Comparison of ENCODE assay signal across 16 mouse cellular contexts in the genomic region with DNA sequence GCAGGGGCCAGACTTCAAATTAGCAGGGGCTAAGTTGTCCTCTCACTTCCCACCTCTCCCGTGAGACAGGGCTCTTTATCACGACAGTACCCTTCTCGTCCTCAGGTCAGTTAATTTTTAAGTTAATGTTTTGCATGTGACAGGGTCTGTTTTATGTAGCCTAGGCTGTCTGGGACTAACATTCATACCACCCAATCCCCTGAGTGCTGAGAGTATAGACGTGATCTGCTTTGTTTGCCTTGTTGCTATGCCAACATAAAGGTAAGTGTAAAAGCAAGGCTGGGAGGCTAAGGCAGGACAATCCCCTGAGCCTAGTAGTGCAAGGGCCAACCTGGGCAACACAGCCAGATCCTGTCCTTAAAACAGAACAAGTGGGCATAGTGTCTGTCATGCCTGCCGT. TPM values are rescaled to one million over a fixed set of nuclear protein-coding genes. Genes with fewer than 3 reads are reported as not detected.
DNase-seq lines count a peak whose midpoint lies in the region; ATAC-seq and TF ChIP-seq lines count a peak whose summit lies in the region.
"Had no signal": no experiment of that assay in that cellular context is flagged by ENCODE, and none has a peak within 500 bp of the region (broad histone marks: within the 10 kb centered on the region; RNA-seq: fewer than 3 reads in every experiment).

No protein-coding gene starts in this region.

- WGBS in intestine, embryonic 15.5 days = 24% methylated on average over 5 of the region's 5 CpGs
- 30% methylated on average over 5 of the region's 5 CpGs for WGBS in intestine, embryonic 16.5 days
- WGBS in lung, postnatal 0 days = 32% methylated on average over 5 of the region's 5 CpGs
- 42% methylated on average over 5 of the region's 5 CpGs for WGBS in limb, embryonic 12.5 days

- no peak for DNase-seq in lung, postnatal 0 days (ENCODE audit: low spot score)
- DNase-seq in lung, postnatal 10 days = no peak
- DNase-seq in adrenal gland, postnatal 25 days = no peak
- DNase-seq: cerebellum, adult 9-10 months; heart, postnatal 4 days; kidney, postnatal 36 days; retina, postnatal 1 day; thymus, postnatal 4 days had no signal

- H3K9ac ChIP-seq in intestine, embryonic 15.5 days = no peak overlapping the region
- H3K9ac ChIP-seq in intestine, embryonic 16.5 days (ENCODE audit: low read depth, low read length) = no peak overlapping the region
- H3K9ac ChIP-seq in lung, postnatal 0 days (replicated peaks; ENCODE audit: low read depth) = no peak overlapping the region
- no peak overlapping the region for H3K9ac ChIP-seq in limb, embryonic 12.5 days (replicated peaks)
- H3K9ac ChIP-seq: liver, embryonic 15.5 days; midbrain, embryonic 13.5 days had no signal

- H3K36me3 ChIP-seq in intestine, embryonic 15.5 days = no peaks in the 10 kb centered on the region
- no peaks in the 10 kb centered on the region for H3K36me3 ChIP-seq in intestine, embryonic 16.5 days (ENCODE audit: control insufficient read depth, insufficient read depth, low read length)
- H3K36me3 ChIP-seq in lung, postnatal 0 days (ENCODE audit: insufficient read depth, low read length) = no peaks in the 10 kb centered on the region
- H3K36me3 ChIP-seq in limb, embryonic 12.5 days = no peaks in the 10 kb centered on the region
- H3K36me3 ChIP-seq: liver, embryonic 15.5 days; midbrain, embryonic 13.5 days had no signal

- ATAC-seq in intestine, embryonic 15.5 days = peak; percentile 58; the same call in 1 of the 2 replicates
- no peak for ATAC-seq in intestine, embryonic 16.5 days
- peak; percentile 11; the same call in 1 of the 2 replicates for ATAC-seq in lung, postnatal 0 days
- ATAC-seq in limb, embryonic 12.5 days (ENCODE audit: insufficient number of reproducible peaks, insufficient read depth, low FRiP score, low TSS enrichment, low read depth) = no peak
- ATAC-seq in megakaryocyte progenitor cell, adult 5-6 weeks (replicated peaks; ENCODE audit: poor library complexity) = no peak
- ATAC-seq: inflammation-experienced regulatory T-cells, adult 6 months; midbrain, embryonic 13.5 days had no signal

- H3K4me1 ChIP-seq in intestine, embryonic 15.5 days (replicated peaks) = peaks cover 14% of the 10 kb centered on the region
- peaks cover 6% of the 10 kb centered on the region for H3K4me1 ChIP-seq in intestine, embryonic 16.5 days (ENCODE audit: control insufficient read depth, insufficient read depth, low read length)
- H3K4me1 ChIP-seq in lung, postnatal 0 days (ENCODE audit: insufficient read depth, low read depth, low read length) = no peaks in the 10 kb centered on the region; the same call in 1 of the 2 replicates
- peaks cover 16% of the 10 kb centered on the region for H3K4me1 ChIP-seq in limb, embryonic 12.5 days (replicated peaks)
- H3K4me1 ChIP-seq: liver, embryonic 15.5 days had no signal

- TF ChIP-seq EP300 in lung, postnatal 0 days (IDR thresholded peaks at IDR 0.05) = no peak

- TF ChIP-seq CTCF in lung, postnatal 0 days (IDR thresholded peaks at IDR 0.05) = no peak

- H3K27ac ChIP-seq in intestine, embryonic 15.5 days = no peak overlapping the region
- no peak overlapping the region for H3K27ac ChIP-seq in intestine, embryonic 16.5 days (ENCODE audit: low read length)
- peak overlapping the region; percentile 15; the same call in 1 of the 2 replicates for H3K27ac ChIP-seq in lung, postnatal 0 days (ENCODE audit: low read length)
- 0 out of 2 replicates have a peak overlapping the region, but pooled peaks have one; percentile 17 for H3K27ac ChIP-seq in limb, embryonic 12.5 days
- H3K27ac ChIP-seq: liver, embryonic 15.5 days; midbrain, embryonic 13.5 days had no signal

- H3K9me3 ChIP-seq in intestine, embryonic 15.5 days = no peaks in the 10 kb centered on the region
- H3K9me3 ChIP-seq in intestine, embryonic 16.5 days (ENCODE audit: control insufficient read depth, low read length) = no peaks in the 10 kb centered on the region
- no peaks in the 10 kb centered on the region for H3K9me3 ChIP-seq in lung, postnatal 0 days (ENCODE audit: low read length)
- no peaks in the 10 kb centered on the region for H3K9me3 ChIP-seq in limb, embryonic 12.5 days
- H3K9me3 ChIP-seq: liver, embryonic 15.5 days; midbrain, embryonic 13.5 days had no signal

- H3K4me3 ChIP-seq in intestine, embryonic 15.5 days (replicated peaks) = no peak overlapping the region
- H3K4me3 ChIP-seq in intestine, embryonic 16.5 days (ENCODE audit: low read length) = no peak overlapping the region
- H3K4me3 ChIP-seq in lung, postnatal 0 days (ENCODE audit: low read depth, low read length) = no peak overlapping the region
- H3K4me3 ChIP-seq in limb, embryonic 12.5 days (replicated peaks) = no peak overlapping the region
- H3K4me3 ChIP-seq: liver, embryonic 15.5 days; midbrain, embryonic 13.5 days; myocyte had no signal

- H3K4me2 ChIP-seq in intestine, embryonic 15.5 days (replicated peaks) = no peak overlapping the region
- H3K4me2 ChIP-seq in intestine, embryonic 16.5 days (ENCODE audit: low read depth, low read length) = no peak overlapping the region
- no peak overlapping the region for H3K4me2 ChIP-seq in lung, postnatal 0 days (replicated peaks; ENCODE audit: low read depth, low read length)
- H3K4me2 ChIP-seq in limb, embryonic 12.5 days = no peak overlapping the region
- H3K4me2 ChIP-seq: liver, embryonic 15.5 days; midbrain, embryonic 13.5 days had no signal

- H3K27me3 ChIP-seq in intestine, embryonic 15.5 days (replicated peaks) = no peaks in the 10 kb centered on the region
- no peaks in the 10 kb centered on the region for H3K27me3 ChIP-seq in intestine, embryonic 16.5 days (replicated peaks; ENCODE audit: control insufficient read depth, insufficient read depth, low read length)
- no peaks in the 10 kb centered on the region for H3K27me3 ChIP-seq in lung, postnatal 0 days (replicated peaks; ENCODE audit: insufficient read depth, low read length)
- H3K27me3 ChIP-seq in limb, embryonic 12.5 days = no peaks in the 10 kb centered on the region
- H3K27me3 ChIP-seq: liver, embryonic 15.5 days; midbrain, embryonic 13.5 days had no signal

RNA-seq across cellular contexts. Expression of gene 6030408B16Rik, which starts 16.5 kb away (rescaled TPM):
- polyA plus RNA-seq in intestine, embryonic 15.5 days (2015; fragmentation: Nextera tagmentation; extraction: Ambion mirVana) = 4.1 TPM in 2 replicates
- polyA plus RNA-seq in intestine, embryonic 16.5 days (2015; fragmentation: Nextera tagmentation; extraction: Ambion mirVana) = 3.6 and 4.4 TPM in 2 replicates
- polyA plus RNA-seq in lung, postnatal 0 days (2015; fragmentation: Nextera tagmentation; extraction: Ambion mirVana) = 74.9 and 82.4 TPM in 2 replicates
- 4.5 and 4.7 TPM in 2 replicates for polyA plus RNA-seq in limb, embryonic 12.5 days (2016; fragmentation: Nextera tagmentation; extraction: Ambion mirVana)
- total RNA-seq in megakaryocyte progenitor cell, adult 5-6 weeks (2015) = not detected in 2 replicates
- total RNA-seq in megakaryocyte progenitor cell, adult 5-6 weeks (2017) = not detected in 2 replicates
- 0.27 TPM in 1 of 2 replicates, not detected in the other for total RNA-seq in adrenal gland, postnatal 25 days (2021)

RNA-seq across cellular contexts. Expression of gene Atg101, which starts 25.4 kb away (rescaled TPM):
- 61.1 and 62.0 TPM in 2 replicates for polyA plus RNA-seq in intestine, embryonic 15.5 days (2015; fragmentation: Nextera tagmentation; extraction: Ambion mirVana)
- 58.3 and 67.1 TPM in 2 replicates for polyA plus RNA-seq in intestine, embryonic 16.5 days (2015; fragmentation: Nextera tagmentation; extraction: Ambion mirVana)
- polyA plus RNA-seq in lung, postnatal 0 days (2015; fragmentation: Nextera tagmentation; extraction: Ambion mirVana) = 73.1 and 74.2 TPM in 2 replicates
- 66.9 and 67.4 TPM in 2 replicates for polyA plus RNA-seq in limb, embryonic 12.5 days (2016; fragmentation: Nextera tagmentation; extraction: Ambion mirVana)
- total RNA-seq in megakaryocyte progenitor cell, adult 5-6 weeks (2015) = 7.9 and 13.1 TPM in 2 replicates
- 58.6 and 63.5 TPM in 2 replicates for total RNA-seq in megakaryocyte progenitor cell, adult 5-6 weeks (2017)
- total RNA-seq in adrenal gland, postnatal 25 days (2021) = 40.6 and 44.5 TPM in 2 replicates

RNA-seq across cellular contexts. Expression of gene Nr4a1, which starts 55.4 kb away (rescaled TPM):
- 7.9 and 8.9 TPM in 2 replicates for polyA plus RNA-seq in intestine, embryonic 15.5 days (2015; fragmentation: Nextera tagmentation; extraction: Ambion mirVana)
- 8.6 and 10.0 TPM in 2 replicates for polyA plus RNA-seq in intestine, embryonic 16.5 days (2015; fragmentation: Nextera tagmentation; extraction: Ambion mirVana)
- 7.8 and 11.8 TPM in 2 replicates for polyA plus RNA-seq in lung, postnatal 0 days (2015; fragmentation: Nextera tagmentation; extraction: Ambion mirVana)
- polyA plus RNA-seq in limb, embryonic 12.5 days (2016; fragmentation: Nextera tagmentation; extraction: Ambion mirVana) = 5.5 and 7.0 TPM in 2 replicates
- total RNA-seq in megakaryocyte progenitor cell, adult 5-6 weeks (2015) = 6.5 and 11.3 TPM in 2 replicates
- total RNA-seq in megakaryocyte progenitor cell, adult 5-6 weeks (2017) = 7.1 and 7.9 TPM in 2 replicates
- total RNA-seq in adrenal gland, postnatal 25 days (2021) = 98.7 and 131 TPM in 2 replicates

Comparison
In these comparisons a context has a peak if more than half of its experiments do, and no peak if none do; other contexts are left out.
1. ATAC-seq: peak in intestine, embryonic 15.5 days (single experiment) and lung, postnatal 0 days (single experiment); none in intestine, embryonic 16.5 days (single experiment), limb, embryonic 12.5 days (single experiment) and megakaryocyte progenitor cell, adult 5-6 weeks (single experiment).
2. H3K27ac ChIP-seq: peak in lung, postnatal 0 days (single experiment) and limb, embryonic 12.5 days (single experiment); none in intestine, embryonic 15.5 days (single experiment) and intestine, embryonic 16.5 days (single experiment).
3. RNA of gene 6030408B16Rik, which starts 16.5 kb away (polyA plus RNA-seq): 74.9 to 82.4 TPM in lung, postnatal 0 days; 4.5 to 4.7 TPM in limb, embryonic 12.5 days, 3.6 to 4.4 TPM in intestine, embryonic 16.5 days and 4.1 TPM in intestine, embryonic 15.5 days; every median in the first group is over 10 times any median in the second.